Mouse (Mus musculus) hindbrain, embryonic 14.5 days (tissue): ENCODE measurements around the gene Bicd2. TPM values are rescaled to one million over a fixed set of nuclear protein-coding genes. Genes with fewer than 3 reads are reported as not detected.
A peak's percentile ranks its signal among the peaks of the same experiment; 100 is the strongest.

Experiments
- ATAC-seq: fragments of 200-750 bp; cut with Nextera tagmentation; 2 replicates; pipeline ENCODE4 v1.8.0; 2017; ENCODE audit warnings: moderate number of reproducible peaks, mild to moderate bottlenecking, moderate TSS enrichment, moderate library complexity; ENCODE audit not compliant: low FRiP score
- DNase-seq: peaks from one replicate; pipeline ENCODE4 v3.0.0-alpha.2; 2015; ENCODE audit warnings: low spot score
- H3K27ac ChIP-seq: fragments of 300-500 bp; sonication (generic); 2 replicates; pipeline ENCODE4 v1.5.1; 2014; ENCODE audit warnings: mild to moderate bottlenecking, moderate library complexity
- H3K27me3 ChIP-seq: fragments of 300-500 bp; sonication (generic); 2 replicates; pipeline ENCODE4 v1.6.1; 2014; ENCODE audit warnings: mild to moderate bottlenecking, low read length, mixed read lengths; ENCODE audit not compliant: control insufficient read depth, insufficient read depth
- H3K36me3 ChIP-seq: fragments of 300-500 bp; sonication (generic); replicated peaks from 2 replicates; pipeline ENCODE4 v1.6.1; 2014; ENCODE audit not compliant: control insufficient read depth, insufficient read depth
- H3K4me1 ChIP-seq: fragments of 300-500 bp; sonication (generic); replicated peaks from 2 replicates; pipeline ENCODE4 v1.6.1; 2014; ENCODE audit warnings: antibody characterized with exemption, low read length, mixed read lengths; ENCODE audit not compliant: control insufficient read depth, insufficient read depth
- H3K4me2 ChIP-seq: fragments of 300-500 bp; sonication (generic); replicated peaks from 2 replicates; pipeline ENCODE4 v1.6.1; 2014; ENCODE audit warnings: mild to moderate bottlenecking, moderate library complexity
- H3K4me3 ChIP-seq: fragments of 300-500 bp; sonication (generic); replicated peaks from 2 replicates; pipeline ENCODE4 v1.5.1; 2014; ENCODE audit warnings: mild to moderate bottlenecking, low read length
- H3K9ac ChIP-seq: fragments of 300-500 bp; sonication (generic); 2 replicates; pipeline ENCODE4 v1.6.1; 2014
- H3K9me3 ChIP-seq: fragments of 300-500 bp; sonication (generic); 2 replicates; pipeline ENCODE4 v1.6.1; 2016; ENCODE audit warnings: low read length; ENCODE audit not compliant: control insufficient read depth
- WGBS: fragments of 180-500 bp; shearing (Covaris S2); extraction: QIAGEN DNeasy Blood & Tissue Kit; methylation state at CpG from one replicate; pipeline ENCODE4 v1.1.7; 2014; 5-methylcytosine and 5-hydroxymethylcytosine counted together
- polyA plus RNA-seq: library from polyadenylated mRNA; unstranded; fragments of >200 nt; fragmentation: Nextera tagmentation; extraction: Ambion mirVana; gene quantifications from 2 replicates; pipeline ENCODE4 v1.2.1, GENCODE M21; 2014

Bicd2 gene
- polyA plus RNA-seq, 1 experiment from 2014 or later, result 30.7 TPM

DNA sequence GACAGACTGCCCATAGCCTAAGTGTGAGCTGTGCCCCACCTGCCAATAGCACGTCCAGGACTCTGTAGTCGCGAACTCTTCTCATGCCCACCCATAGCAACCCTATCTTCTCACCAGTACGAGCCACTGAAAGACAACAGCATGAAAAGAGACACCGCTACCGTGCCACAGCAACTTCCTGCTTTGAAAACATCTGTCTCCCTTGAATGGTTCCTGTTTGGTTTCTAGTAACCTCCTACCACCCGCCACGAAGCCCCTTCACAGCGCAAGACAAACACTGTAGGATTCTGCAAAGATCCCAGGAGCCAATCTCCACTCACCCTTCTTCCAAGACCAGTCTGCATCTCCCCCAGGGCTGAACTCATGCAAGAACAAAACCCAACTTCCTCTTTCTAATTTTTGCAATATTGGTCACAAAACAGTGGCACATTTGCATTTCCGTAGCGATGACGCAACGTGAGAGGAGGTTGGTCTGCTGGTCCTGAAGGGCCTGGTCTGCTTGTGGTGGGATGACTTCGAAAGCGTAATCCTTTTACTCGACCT is 32.5 kb upstream of the Bicd2 start:
- Histone ChIP-seq H3K36me3 (no peaks in the 10 kb centered on the region), H3K4me3 (no peak overlapping the region), H3K4me1 (no peaks in the 10 kb centered on the region), H3K27me3 (no peaks in the 10 kb centered on the region), H3K9me3 (no peaks in the 10 kb centered on the region), H3K27ac (no peak overlapping the region), H3K9ac (no peak overlapping the region), H3K4me2 (no peak overlapping the region)
- 86% methylated on average over 16 of the region's 16 CpGs for WGBS
- ATAC-seq (no peak), DNase-seq (no peak)

DNA sequence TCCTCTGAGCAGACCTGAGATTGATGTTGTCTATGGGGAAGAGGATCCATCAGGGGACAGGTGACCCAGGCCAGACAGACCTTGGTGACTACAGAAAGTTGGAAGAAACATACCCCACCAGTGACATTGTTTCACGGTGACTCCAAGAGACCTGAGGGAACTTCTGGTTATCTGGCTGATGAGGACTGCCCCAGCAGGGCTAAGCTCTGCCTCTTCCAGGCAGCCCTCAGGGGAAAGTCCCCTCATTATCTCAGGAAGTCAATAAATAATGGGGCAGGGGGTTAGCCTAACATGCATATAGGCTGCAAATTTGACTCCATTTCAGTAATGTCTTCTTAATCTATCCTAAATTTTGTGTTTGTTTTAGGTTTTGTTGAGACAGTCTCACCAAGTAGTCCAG is 31.9 kb upstream of the Bicd2 start:
- Histone ChIP-seq H3K9me3 (no peaks in the 10 kb centered on the region), H3K9ac (no peak overlapping the region), H3K4me1 (no peaks in the 10 kb centered on the region), H3K4me2 (no peak overlapping the region), H3K4me3 (no peak overlapping the region), H3K36me3 (no peaks in the 10 kb centered on the region), H3K27ac (no peak overlapping the region), H3K27me3 (no peaks in the 10 kb centered on the region)
- WGBS, result 96% methylated on average over 1 of the region's 1 CpGs
- no peak for ATAC-seq
- no peak for DNase-seq

DNA sequence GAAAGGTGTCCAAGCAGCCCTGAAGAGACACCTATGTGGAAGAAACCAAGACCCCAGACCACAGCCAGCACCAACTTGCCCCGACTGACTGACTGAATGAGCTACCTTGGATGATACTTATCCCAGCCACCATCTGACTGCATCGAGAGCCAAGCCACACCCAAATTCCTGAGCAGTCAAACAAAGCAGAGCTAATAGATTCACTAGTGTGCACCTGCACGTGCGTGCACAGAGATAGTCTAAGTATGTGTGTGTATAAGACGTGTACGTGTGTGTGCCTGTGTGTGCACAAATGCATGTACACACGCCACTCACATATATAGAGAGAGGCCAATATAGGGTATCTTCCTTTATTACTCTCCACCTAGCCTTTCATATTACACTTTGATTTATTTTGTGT is 29.7 kb upstream of the Bicd2 start:
- H3K9me3 ChIP-seq, result no peaks in the 10 kb centered on the region
- no peak for DNase-seq
- no peaks in the 10 kb centered on the region for H3K27me3 ChIP-seq
- no peak for ATAC-seq
- H3K4me3 ChIP-seq, result no peak overlapping the region
- no peaks in the 10 kb centered on the region for H3K36me3 ChIP-seq
- H3K4me2 ChIP-seq, result no peak overlapping the region
- H3K9ac ChIP-seq, result no peak overlapping the region
- H3K4me1 ChIP-seq, result 0 out of 2 replicates have a peak, but pooled peaks cover 2% of the 10 kb centered on the region
- 90% methylated on average over 7 of the region's 7 CpGs for WGBS
- no peak overlapping the region for H3K27ac ChIP-seq

DNA sequence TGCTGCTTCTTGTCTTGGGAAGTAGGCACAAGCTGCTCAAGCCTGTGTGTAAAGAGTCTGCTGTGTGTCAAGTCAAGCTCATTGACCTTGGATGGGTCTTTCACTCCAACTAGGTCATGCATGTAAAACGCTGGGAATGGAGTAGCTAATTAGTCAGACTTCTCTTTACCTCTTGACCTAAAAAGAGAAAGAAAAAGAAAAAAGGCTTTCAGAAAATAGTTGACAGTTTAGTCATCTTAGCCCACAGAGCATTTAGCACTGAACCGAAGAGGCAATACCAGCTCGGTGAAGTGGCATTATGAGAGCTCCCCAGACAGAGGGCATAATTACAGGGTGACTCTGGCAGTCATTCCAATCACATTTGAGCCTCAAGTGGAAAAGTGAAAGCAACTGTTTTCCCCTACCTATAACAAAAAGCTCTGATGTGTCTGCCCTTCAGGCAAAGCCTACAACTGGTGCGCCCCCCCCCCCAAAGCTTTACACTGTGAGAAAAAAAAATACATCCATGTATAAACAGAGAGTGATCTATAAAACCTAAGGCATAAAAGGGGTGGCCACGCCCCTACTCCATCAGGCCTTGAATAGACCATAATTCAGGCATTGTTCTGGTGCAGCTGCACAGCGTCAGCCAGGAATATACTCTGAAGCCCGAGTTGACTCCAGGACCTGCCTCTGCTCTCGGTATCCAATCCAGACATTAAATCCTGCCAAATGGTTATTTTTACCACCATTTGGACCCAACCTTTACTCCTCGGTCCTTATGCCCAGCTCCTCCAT is 24.8 kb upstream of the Bicd2 start:
- Histone ChIP-seq H3K4me1 (peaks cover 20% of the 10 kb centered on the region), H3K4me3 (no peak overlapping the region), H3K9me3 (no peaks in the 10 kb centered on the region), H3K36me3 (no peaks in the 10 kb centered on the region), H3K4me2 (no peak overlapping the region), H3K27me3 (no peaks in the 10 kb centered on the region), H3K27ac (no peak overlapping the region), H3K9ac (no peak overlapping the region)
- 29% methylated on average over 9 of the region's 9 CpGs for WGBS
- ATAC-seq (no peak), DNase-seq (no peak)

DNA sequence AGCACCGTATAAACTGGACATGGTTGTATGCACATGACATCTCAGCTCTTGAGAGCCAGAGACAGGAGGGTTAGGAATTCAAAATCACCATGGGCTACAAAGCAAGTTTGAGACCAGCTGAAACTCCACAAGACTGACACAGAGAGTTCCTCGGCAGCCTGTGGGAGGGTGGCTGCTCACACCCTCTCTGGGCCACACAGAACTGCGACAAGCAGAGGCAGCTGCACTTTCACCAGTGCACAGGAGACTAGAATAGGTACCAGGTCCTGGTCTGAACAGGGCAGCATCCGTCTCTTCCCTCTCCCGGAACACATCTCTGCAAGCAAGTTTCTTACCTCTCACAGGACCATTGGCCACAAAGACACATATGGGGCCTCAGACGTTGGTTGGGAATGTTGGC is 23.9 kb upstream of the Bicd2 start:
- no peak overlapping the region for H3K27ac ChIP-seq
- H3K9ac ChIP-seq, result no peak overlapping the region
- no peak overlapping the region for H3K4me3 ChIP-seq
- no peaks in the 10 kb centered on the region for H3K36me3 ChIP-seq
- 71% methylated on average over 6 of the region's 6 CpGs for WGBS
- DNase-seq (no peak), ATAC-seq (no peak)
- peaks cover 8% of the 10 kb centered on the region; the same call in 1 of the 2 replicates for H3K27me3 ChIP-seq
- no peak overlapping the region for H3K4me2 ChIP-seq
- H3K4me1 ChIP-seq, result peaks cover 20% of the 10 kb centered on the region
- H3K9me3 ChIP-seq, result no peaks in the 10 kb centered on the region

DNA sequence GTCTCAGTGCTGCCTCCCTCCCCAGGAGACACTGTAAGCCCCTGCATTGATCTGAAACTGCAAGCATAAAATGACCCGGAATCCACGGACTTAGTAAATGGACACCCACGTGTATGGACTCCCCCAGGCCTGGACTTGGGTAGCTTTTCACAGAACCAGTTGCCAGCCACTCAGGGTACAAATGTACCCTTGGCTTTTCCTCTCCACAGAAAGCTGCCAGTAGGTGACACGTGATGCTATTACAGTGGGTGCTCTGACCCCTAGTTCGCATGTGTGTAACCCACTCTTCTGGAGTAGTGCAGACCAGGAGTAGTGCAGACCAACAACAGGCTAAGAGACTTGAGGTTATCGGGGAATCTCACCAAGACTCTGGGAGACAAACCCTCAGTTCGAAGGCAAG is 23.5 kb upstream of the Bicd2 start:
- no peak for DNase-seq
- no peak overlapping the region for H3K27ac ChIP-seq

DNA sequence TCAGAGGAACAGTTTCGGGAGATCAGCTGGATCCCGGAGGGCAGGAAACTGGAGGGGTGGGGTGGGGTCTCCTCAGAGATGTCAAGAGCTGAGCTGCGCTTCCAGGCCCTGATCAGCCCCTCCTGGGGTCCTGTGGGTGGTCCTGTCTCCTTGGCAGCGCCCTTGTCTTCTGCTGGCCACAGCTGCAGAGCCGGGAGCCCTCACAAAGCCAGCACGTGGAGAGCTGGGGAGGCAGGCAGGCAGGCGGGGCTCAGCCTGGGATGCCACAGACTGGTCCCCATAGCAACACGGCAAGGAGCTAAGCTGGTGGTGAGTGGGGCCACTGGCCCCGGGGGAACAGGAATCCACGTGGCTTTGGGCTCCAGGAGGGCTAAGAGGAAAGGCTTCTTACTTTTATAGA is 21.3 kb upstream of the Bicd2 start, which contains the start of gene Fgd3:
TSS of gene Fgd3 (minus strand) at position 272 of the 400 bp plus-strand sequence.
- H3K27ac ChIP-seq, result peak within 1 kb of the TSS; percentile 27; the same call in 1 of the 2 replicates
- peaks cover 20% of the 10 kb centered on the region for H3K4me1 ChIP-seq
- peak within 1 kb of the TSS; percentile 52 for H3K9ac ChIP-seq
- peak within 1 kb of the TSS; percentile 33 for H3K4me3 ChIP-seq
- WGBS, result 1% methylated on average over 10 of the region's 10 CpGs
- peak within 1 kb of the TSS; percentile 57 for H3K4me2 ChIP-seq
- no peaks in the 10 kb centered on the region for H3K36me3 ChIP-seq
- H3K9me3 ChIP-seq, result no peaks in the 10 kb centered on the region
- H3K27me3 ChIP-seq, result peaks cover 11% of the 10 kb centered on the region; the same call in 1 of the 2 replicates
- DNase-seq, result peak; percentile 68
- peak; percentile 93 for ATAC-seq

More for the DNA sequence above, 23.5 kb upstream of the Bicd2 start:
- WGBS, result 89% methylated on average over 7 of the region's 7 CpGs
- H3K9ac ChIP-seq, result no peak overlapping the region
- no peak overlapping the region for H3K4me2 ChIP-seq
- peaks cover 11% of the 10 kb centered on the region; the same call in 1 of the 2 replicates for H3K27me3 ChIP-seq
- no peaks in the 10 kb centered on the region for H3K36me3 ChIP-seq
- no peaks in the 10 kb centered on the region for H3K9me3 ChIP-seq
- H3K4me3 ChIP-seq, result no peak overlapping the region
- ATAC-seq, result no peak
- H3K4me1 ChIP-seq, result peaks cover 20% of the 10 kb centered on the region

DNA sequence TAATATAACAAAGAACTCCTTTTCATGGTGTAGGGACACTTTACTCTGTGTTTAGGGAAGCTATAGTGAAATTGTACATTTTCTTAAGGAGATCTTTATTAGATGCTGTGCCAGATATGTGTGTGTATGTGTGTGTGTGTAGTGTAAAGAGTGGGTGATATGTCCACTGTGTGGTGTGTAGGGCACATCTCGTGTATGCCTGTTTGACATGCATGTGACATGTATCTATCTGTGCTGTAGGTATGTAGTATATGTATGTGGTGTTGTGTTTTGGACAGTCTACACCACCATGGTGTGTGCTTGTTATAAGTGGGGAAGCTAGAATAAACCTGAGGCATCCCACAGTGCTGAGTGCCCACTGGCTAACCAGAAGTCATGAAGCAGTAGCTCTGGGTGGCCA is 20.9 kb upstream of the Bicd2 start:
- no peaks in the 10 kb centered on the region for H3K9me3 ChIP-seq
- peaks cover 11% of the 10 kb centered on the region; the same call in 1 of the 2 replicates for H3K27me3 ChIP-seq
- DNase-seq (no peak), ATAC-seq (peak; percentile 33)
- peak overlapping the region; percentile 57 for H3K4me2 ChIP-seq
- H3K4me3 ChIP-seq, result peak overlapping the region; percentile 33
- H3K4me1 ChIP-seq, result peaks cover 20% of the 10 kb centered on the region
- peak overlapping the region; percentile 52; the same call in 1 of the 2 replicates for H3K9ac ChIP-seq
- H3K36me3 ChIP-seq, result no peaks in the 10 kb centered on the region
- WGBS, result 62% methylated on average over 1 of the region's 1 CpGs
- H3K27ac ChIP-seq, result no peak overlapping the region

DNA sequence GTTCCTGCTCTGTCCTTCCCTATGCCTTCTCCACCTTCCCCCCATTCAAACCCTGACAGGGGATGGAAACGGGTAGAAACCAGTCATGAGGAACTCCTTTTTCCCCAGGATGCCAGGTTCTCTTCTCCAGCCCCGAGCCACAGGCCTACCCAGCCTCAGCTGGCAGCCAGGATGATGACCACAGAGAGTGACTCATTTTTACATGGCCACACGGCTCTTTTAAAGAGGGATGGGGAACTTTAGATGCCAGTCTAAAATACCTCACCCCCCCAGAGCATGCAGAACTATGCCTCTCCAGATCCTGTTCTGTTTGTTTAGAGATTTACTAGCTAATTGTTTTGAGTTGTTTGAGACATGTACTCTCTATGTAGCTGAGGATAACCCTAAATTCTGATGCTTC is 19.9 kb upstream of the Bicd2 start:
- DNase-seq, result no peak
- H3K27ac ChIP-seq, result no peak overlapping the region
- ATAC-seq, result no peak
- H3K27me3 ChIP-seq, result peaks cover 11% of the 10 kb centered on the region; the same call in 1 of the 2 replicates
- no peak overlapping the region for H3K4me3 ChIP-seq
- no peak overlapping the region for H3K4me2 ChIP-seq
- 60% methylated on average over 3 of the region's 3 CpGs for WGBS
- no peaks in the 10 kb centered on the region for H3K9me3 ChIP-seq
- no peaks in the 10 kb centered on the region for H3K36me3 ChIP-seq
- H3K4me1 ChIP-seq, result peaks cover 20% of the 10 kb centered on the region
- H3K9ac ChIP-seq, result no peak overlapping the region
